Mouse (Mus musculus): ENCODE data around the gene Nup155. TPM values are rescaled to one million over a fixed set of nuclear protein-coding genes. Genes with fewer than 3 reads are reported as not detected.

Nup155 gene
- total RNA-seq, 2 experiments from 2014 or later: 21.5 to 21.6 TPM

GRCm38 (mm10) chr15:8189563-8189962 lies 80.5 kb downstream of the Nup155 start:
- DNase-seq (ENCODE audit: low spot score in 2 of 2): no peak

DNA sequence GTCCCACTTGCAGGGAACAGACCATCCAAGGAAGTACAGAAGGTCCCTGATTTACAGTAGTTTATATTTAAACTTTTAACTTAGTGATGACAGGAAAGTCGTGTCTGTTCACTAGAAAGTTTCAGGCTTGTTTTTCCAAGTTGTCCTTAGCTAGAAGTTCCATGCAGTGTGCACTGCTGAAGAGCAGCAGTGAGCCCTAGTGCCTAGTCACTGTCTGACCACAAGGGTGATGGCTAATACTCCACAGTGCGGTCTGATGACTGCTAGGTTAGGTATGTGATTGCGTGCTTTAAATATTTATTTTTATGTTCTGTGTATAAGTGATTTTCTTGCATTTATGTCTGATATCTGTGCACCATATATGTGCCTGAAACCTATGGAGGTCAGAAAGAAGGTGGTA lies 81.4 kb downstream of the Nup155 start:
- no peak for DNase-seq (ENCODE audit: low spot score in 2 of 2)

DNA sequence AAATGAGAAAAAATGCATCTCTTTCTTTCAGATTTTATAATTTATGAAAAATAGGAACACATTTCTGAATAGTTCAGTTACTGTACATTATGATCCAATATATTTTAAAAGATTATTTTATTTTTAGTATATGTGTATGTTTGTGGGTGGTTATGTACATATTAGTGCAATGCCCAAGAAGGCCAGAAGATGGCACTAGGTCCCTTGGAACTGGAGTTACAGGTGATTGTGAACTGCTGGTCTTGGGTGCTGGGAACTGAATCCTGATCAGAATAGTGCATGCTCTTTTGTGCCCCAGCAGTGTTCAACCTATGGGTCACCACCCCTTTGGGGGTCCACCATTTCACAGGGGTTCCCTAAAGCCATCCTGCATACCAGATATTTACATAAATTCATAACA lies 91.2 kb downstream of the Nup155 start:
- no peak for DNase-seq (ENCODE audit: low spot score in 2 of 2)

DNA sequence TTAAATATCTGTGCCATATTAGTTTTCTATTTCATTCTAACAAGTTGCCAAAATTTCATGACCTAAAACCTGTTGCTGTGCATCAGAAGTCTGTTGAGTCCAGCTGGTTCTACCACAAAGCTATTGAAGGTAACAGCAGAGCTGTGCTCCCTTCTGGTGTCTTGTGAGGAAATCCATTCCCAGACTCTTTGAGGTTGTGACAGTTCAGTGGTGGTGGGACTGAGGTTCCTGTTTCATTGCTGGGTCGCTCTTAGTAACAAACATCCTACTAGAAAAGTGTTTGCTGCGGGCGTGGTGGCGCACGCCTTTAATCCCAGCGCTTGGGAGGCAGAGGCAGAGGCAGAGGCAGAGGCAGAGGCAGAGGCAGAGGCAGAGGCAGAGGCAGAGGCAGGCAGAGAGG lies 99.3 kb downstream of the Nup155 start:
- DNase-seq (ENCODE audit: low spot score in 2 of 2): no peak

Other genes with a start within 250 kb of the Nup155 start
- gene Wdr70, start 10.1 kb upstream of the Nup155 start, total RNA-seq (2021): 10 to 100 TPM; 21.7 to 26.8 TPM
- 10 to 100 TPM; 13.5 to 14.2 TPM for gene Cplane1, start 59.8 kb downstream of the Nup155 start, total RNA-seq (2021)